Comparison of ENCODE assay signal across 29 mouse cellular contexts in genomic region chr9:45699171-45699570, GRCm38 (mm10).
DNase-seq lines count a peak whose midpoint lies in the region; ATAC-seq lines count a peak whose summit lies in the region.
"Had no signal": no experiment of that assay in that cellular context is flagged by ENCODE, and none has a peak within 500 bp of the region (broad histone marks: within the 10 kb centered on the region; RNA-seq: fewer than 3 reads in every experiment).

No protein-coding gene starts in this region.

- H3K36me3 ChIP-seq in hindbrain, embryonic 12.5 days: no peaks in the 10 kb centered on the region
- no peaks in the 10 kb centered on the region for H3K36me3 ChIP-seq in hindbrain, embryonic 11.5 days (ENCODE audit: control insufficient read depth, insufficient read depth, low read length)
- H3K36me3 ChIP-seq in forebrain, embryonic 16.5 days (ENCODE audit: control insufficient read depth, insufficient read depth): peaks cover 8% of the 10 kb centered on the region; the same call in 1 of the 2 replicates
- no peaks in the 10 kb centered on the region for H3K36me3 ChIP-seq in midbrain, embryonic 12.5 days
- H3K36me3 ChIP-seq in neural tube, embryonic 14.5 days (ENCODE audit: control insufficient read depth, insufficient read depth, low read length): no peaks in the 10 kb centered on the region
- H3K36me3 ChIP-seq: embryonic facial prominence, embryonic 13.5 days; G1E; heart, embryonic 10.5 days; intestine, embryonic 15.5 days; limb, embryonic 12.5 days had no signal

- DNase-seq in hindbrain, embryonic 11.5 days (ENCODE audit: low spot score): no peak
- no peak for DNase-seq in cerebellum, adult 8-10 months
- no peak for DNase-seq in spleen, adult 18-20 months
- DNase-seq: adrenal gland, adult 2 months; cerebellum, adult 2 months; cerebellum, postnatal 36 days; embryo, embryonic 11 days; gastrocnemius, adult 2 months; heart, postnatal 4 days; kidney, adult 9 months; kidney, postnatal 25 days; layer of hippocampus, postnatal 36 days; liver, postnatal 0 days; thymus, postnatal 25 days had no signal

- 81% methylated on average over 10 of the region's 10 CpGs for WGBS in hindbrain, embryonic 12.5 days
- 85% methylated on average over 10 of the region's 10 CpGs for WGBS in hindbrain, embryonic 11.5 days
- 71% methylated on average over 10 of the region's 10 CpGs for WGBS in forebrain, embryonic 16.5 days
- WGBS in midbrain, embryonic 12.5 days: 76% methylated on average over 10 of the region's 10 CpGs
- 55% methylated on average over 10 of the region's 10 CpGs for WGBS in neural tube, embryonic 14.5 days

- H3K27ac ChIP-seq in hindbrain, embryonic 12.5 days: 0 out of 2 replicates have a peak overlapping the region, but pooled peaks have one; percentile 4
- no peak overlapping the region for H3K27ac ChIP-seq in hindbrain, embryonic 11.5 days (ENCODE audit: low read depth, low read length)
- no peak overlapping the region for H3K27ac ChIP-seq in forebrain, embryonic 16.5 days (ENCODE audit: low read length)
- 0 out of 2 replicates have a peak overlapping the region, but pooled peaks have one; percentile 17 for H3K27ac ChIP-seq in midbrain, embryonic 12.5 days (replicated peaks)
- H3K27ac ChIP-seq in neural tube, embryonic 14.5 days (ENCODE audit: low read depth, low read length): peak overlapping the region; percentile 67
- H3K27ac ChIP-seq: embryonic facial prominence, embryonic 13.5 days; gastrocnemius, adult 2 months; heart, embryonic 10.5 days; intestine, embryonic 15.5 days; limb, embryonic 12.5 days; macrophage had no signal

- H3K27me3 ChIP-seq in hindbrain, embryonic 12.5 days: no peaks in the 10 kb centered on the region
- no peaks in the 10 kb centered on the region for H3K27me3 ChIP-seq in hindbrain, embryonic 11.5 days (ENCODE audit: control insufficient read depth, insufficient read depth, low read length)
- H3K27me3 ChIP-seq in forebrain, embryonic 16.5 days (replicated peaks; ENCODE audit: control insufficient read depth, insufficient read depth, low read length): no peaks in the 10 kb centered on the region
- no peaks in the 10 kb centered on the region for H3K27me3 ChIP-seq in midbrain, embryonic 12.5 days
- H3K27me3 ChIP-seq in neural tube, embryonic 14.5 days (ENCODE audit: control insufficient read depth, insufficient read depth, low read length): no peaks in the 10 kb centered on the region
- H3K27me3 ChIP-seq: embryonic facial prominence, embryonic 13.5 days; intestine, embryonic 15.5 days had no signal

- H3K4me3 ChIP-seq in hindbrain, embryonic 12.5 days: no peak overlapping the region
- H3K4me3 ChIP-seq in hindbrain, embryonic 11.5 days (ENCODE audit: low read depth, low read length): no peak overlapping the region
- H3K4me3 ChIP-seq in forebrain, embryonic 16.5 days (replicated peaks; ENCODE audit: low read length): no peak overlapping the region
- H3K4me3 ChIP-seq in midbrain, embryonic 12.5 days: no peak overlapping the region
- no peak overlapping the region for H3K4me3 ChIP-seq in neural tube, embryonic 14.5 days (ENCODE audit: low read depth, low read length)
- H3K4me3 ChIP-seq: embryonic facial prominence, embryonic 13.5 days; erythroblast, embryonic 14.5 days; gastrocnemius, adult 2 months; heart, embryonic 10.5 days; intestine, embryonic 15.5 days; limb, embryonic 12.5 days had no signal

- no peak overlapping the region for H3K4me2 ChIP-seq in hindbrain, embryonic 12.5 days (replicated peaks)
- H3K4me2 ChIP-seq in hindbrain, embryonic 11.5 days (replicated peaks; ENCODE audit: low read depth, low read length): no peak overlapping the region
- no peak overlapping the region for H3K4me2 ChIP-seq in forebrain, embryonic 16.5 days (ENCODE audit: low read length)
- H3K4me2 ChIP-seq in midbrain, embryonic 12.5 days (replicated peaks): no peak overlapping the region
- H3K4me2 ChIP-seq in neural tube, embryonic 14.5 days (ENCODE audit: low read depth, low read length): no peak overlapping the region
- H3K4me2 ChIP-seq: embryonic facial prominence, embryonic 13.5 days; intestine, embryonic 15.5 days; limb, embryonic 12.5 days; liver, embryonic 11.5 days had no signal

- ATAC-seq in hindbrain, embryonic 12.5 days (ENCODE audit: low FRiP score): no peak
- no peak for ATAC-seq in hindbrain, embryonic 11.5 days (ENCODE audit: low FRiP score)
- 0 out of 2 replicates have a peak, but pooled peaks have one; percentile 26 for ATAC-seq in forebrain, embryonic 16.5 days
- ATAC-seq in midbrain, embryonic 12.5 days (ENCODE audit: low FRiP score, low read depth): no peak
- ATAC-seq in neural tube, embryonic 14.5 days (ENCODE audit: low read depth): peak; percentile 32; the same call in 1 of the 2 replicates
- no peak for ATAC-seq in cerebellum, adult (ENCODE audit: insufficient number of reproducible peaks, low FRiP score, low TSS enrichment)
- ATAC-seq: intestine, embryonic 15.5 days; liver, postnatal 0 days; lung, postnatal 0 days; Patski had no signal

- no peaks in the 10 kb centered on the region for H3K9me3 ChIP-seq in hindbrain, embryonic 12.5 days (replicated peaks)
- H3K9me3 ChIP-seq in hindbrain, embryonic 11.5 days (ENCODE audit: control insufficient read depth, low read length): no peaks in the 10 kb centered on the region
- no peaks in the 10 kb centered on the region for H3K9me3 ChIP-seq in forebrain, embryonic 16.5 days (ENCODE audit: control insufficient read depth, low read length)
- no peaks in the 10 kb centered on the region for H3K9me3 ChIP-seq in midbrain, embryonic 12.5 days
- H3K9me3 ChIP-seq in neural tube, embryonic 14.5 days (ENCODE audit: control insufficient read depth, low read length): no peaks in the 10 kb centered on the region
- H3K9me3 ChIP-seq: embryonic facial prominence, embryonic 13.5 days; G1E; heart, embryonic 10.5 days; intestine, embryonic 15.5 days; limb, embryonic 12.5 days had no signal

- peaks cover 23% of the 10 kb centered on the region for H3K4me1 ChIP-seq in hindbrain, embryonic 12.5 days
- no peaks in the 10 kb centered on the region for H3K4me1 ChIP-seq in hindbrain, embryonic 11.5 days (replicated peaks; ENCODE audit: control insufficient read depth, insufficient read depth, low read length)
- H3K4me1 ChIP-seq in forebrain, embryonic 16.5 days (replicated peaks; ENCODE audit: control insufficient read depth, insufficient read depth, low read length): peaks cover 5% of the 10 kb centered on the region; the same call in 1 of the 2 replicates
- peaks cover 33% of the 10 kb centered on the region for H3K4me1 ChIP-seq in midbrain, embryonic 12.5 days
- H3K4me1 ChIP-seq in neural tube, embryonic 14.5 days (ENCODE audit: control insufficient read depth, insufficient read depth, low read length): peaks cover 2% of the 10 kb centered on the region
- H3K4me1 ChIP-seq: intestine, embryonic 15.5 days; limb, embryonic 12.5 days had no signal

- H3K9ac ChIP-seq in hindbrain, embryonic 12.5 days: no peak overlapping the region
- no peak overlapping the region for H3K9ac ChIP-seq in hindbrain, embryonic 11.5 days (ENCODE audit: low read depth, low read length)
- H3K9ac ChIP-seq in forebrain, embryonic 16.5 days (replicated peaks; ENCODE audit: low read depth, low read length): no peak overlapping the region
- no peak overlapping the region for H3K9ac ChIP-seq in midbrain, embryonic 12.5 days (replicated peaks)
- no peak overlapping the region for H3K9ac ChIP-seq in neural tube, embryonic 14.5 days (replicated peaks; ENCODE audit: low read depth, low read length)
- H3K9ac ChIP-seq: embryonic facial prominence, embryonic 13.5 days; intestine, embryonic 15.5 days; limb, embryonic 12.5 days; liver, postnatal 0 days had no signal

Comparison
In these comparisons a context has a peak if more than half of its experiments do, and no peak if none do; other contexts are left out.
1. H3K27ac ChIP-seq: peak in hindbrain, embryonic 12.5 days (single experiment), midbrain, embryonic 12.5 days (single experiment) and neural tube, embryonic 14.5 days (single experiment); none in hindbrain, embryonic 11.5 days (single experiment) and forebrain, embryonic 16.5 days (single experiment).
2. ATAC-seq: peak in forebrain, embryonic 16.5 days (single experiment) and neural tube, embryonic 14.5 days (single experiment); none in hindbrain, embryonic 12.5 days (single experiment), hindbrain, embryonic 11.5 days (single experiment), midbrain, embryonic 12.5 days (single experiment) and cerebellum, adult (single experiment).